13 mouse cellular contexts compared by ENCODE assay signal in genomic region chr12:29547755-29548154, GRCm38 (mm10). TPM values are rescaled to one million over a fixed set of nuclear protein-coding genes. Genes with fewer than 3 reads are reported as not detected.
DNase-seq lines count a peak whose midpoint lies in the region; ATAC-seq lines count a peak whose summit lies in the region.
"Had no signal": no experiment of that assay in that cellular context is flagged by ENCODE, and none has a peak within 500 bp of the region (broad histone marks: within the 10 kb centered on the region; RNA-seq: fewer than 3 reads in every experiment).

No protein-coding gene starts in this region.

- no peak overlapping the region for H3K9ac ChIP-seq in midbrain, embryonic 14.5 days (replicated peaks; ENCODE audit: low read length)
- no peak overlapping the region for H3K9ac ChIP-seq in midbrain, embryonic 11.5 days (ENCODE audit: low read length)
- no peak overlapping the region for H3K9ac ChIP-seq in hindbrain, embryonic 11.5 days (ENCODE audit: low read depth, low read length)
- H3K9ac ChIP-seq in midbrain, embryonic 16.5 days (ENCODE audit: low read depth, low read length) = no peak overlapping the region
- H3K9ac ChIP-seq in intestine, embryonic 16.5 days (ENCODE audit: low read depth, low read length) = no peak overlapping the region

- peak overlapping the region; percentile 47 for H3K27ac ChIP-seq in midbrain, embryonic 14.5 days (replicated peaks; ENCODE audit: low read depth, low read length)
- H3K27ac ChIP-seq in midbrain, embryonic 11.5 days (ENCODE audit: low read depth, low read length) = no peak overlapping the region
- no peak overlapping the region for H3K27ac ChIP-seq in hindbrain, embryonic 11.5 days (ENCODE audit: low read depth, low read length)
- H3K27ac ChIP-seq in midbrain, embryonic 16.5 days (ENCODE audit: low read length) = peak overlapping the region; percentile 4
- H3K27ac ChIP-seq in intestine, embryonic 16.5 days (ENCODE audit: low read length) = no peak overlapping the region
- H3K27ac ChIP-seq: heart, adult 2 months; macrophage had no signal

- no peaks in the 10 kb centered on the region for H3K9me3 ChIP-seq in midbrain, embryonic 14.5 days (ENCODE audit: control insufficient read depth, low read length)
- H3K9me3 ChIP-seq in midbrain, embryonic 11.5 days (ENCODE audit: control insufficient read depth, low read length) = no peaks in the 10 kb centered on the region
- no peaks in the 10 kb centered on the region for H3K9me3 ChIP-seq in hindbrain, embryonic 11.5 days (ENCODE audit: control insufficient read depth, low read length)
- H3K9me3 ChIP-seq in midbrain, embryonic 16.5 days (replicated peaks; ENCODE audit: control insufficient read depth, low read length, poor library complexity, severe bottlenecking) = no peaks in the 10 kb centered on the region
- H3K9me3 ChIP-seq in intestine, embryonic 16.5 days (ENCODE audit: control insufficient read depth, low read length) = no peaks in the 10 kb centered on the region

- peak; percentile 40; the same call in 1 of the 2 replicates for ATAC-seq in midbrain, embryonic 14.5 days (ENCODE audit: low FRiP score, low TSS enrichment)
- ATAC-seq in midbrain, embryonic 11.5 days (ENCODE audit: low FRiP score) = no peak
- ATAC-seq in hindbrain, embryonic 11.5 days (ENCODE audit: low FRiP score) = peak; percentile 35; the same call in 1 of the 2 replicates
- ATAC-seq in midbrain, embryonic 16.5 days = no peak
- no peak for ATAC-seq in intestine, embryonic 16.5 days
- ATAC-seq: inflammation-experienced regulatory T-cells, adult 6 months had no signal

- H3K27me3 ChIP-seq in midbrain, embryonic 14.5 days (ENCODE audit: control insufficient read depth, insufficient read depth, low read length) = no peaks in the 10 kb centered on the region
- no peaks in the 10 kb centered on the region for H3K27me3 ChIP-seq in midbrain, embryonic 11.5 days (ENCODE audit: control insufficient read depth, insufficient read depth, low read length)
- H3K27me3 ChIP-seq in hindbrain, embryonic 11.5 days (ENCODE audit: control insufficient read depth, insufficient read depth, low read length) = no peaks in the 10 kb centered on the region
- H3K27me3 ChIP-seq in midbrain, embryonic 16.5 days (ENCODE audit: control insufficient read depth, insufficient read depth, low read depth, low read length) = no peaks in the 10 kb centered on the region
- H3K27me3 ChIP-seq in intestine, embryonic 16.5 days (replicated peaks; ENCODE audit: control insufficient read depth, insufficient read depth, low read length) = no peaks in the 10 kb centered on the region

- peak; percentile 42 for DNase-seq in midbrain, embryonic 14.5 days
- DNase-seq in midbrain, embryonic 11.5 days (ENCODE audit: low spot score, missing footprints) = no peak
- peak; percentile 93 for DNase-seq in cerebellum, adult 9-10 months
- no peak for DNase-seq in hindbrain, embryonic 11.5 days (ENCODE audit: low spot score)
- DNase-seq in urinary bladder, postnatal 14 days (ENCODE audit: low spot score) = no peak
- DNase-seq: heart, adult 2 months; thymus, adult 18-20 months had no signal

- no peaks in the 10 kb centered on the region; the same call in 1 of the 2 replicates for H3K36me3 ChIP-seq in midbrain, embryonic 14.5 days (ENCODE audit: control insufficient read depth, insufficient read depth, low read length)
- no peaks in the 10 kb centered on the region for H3K36me3 ChIP-seq in midbrain, embryonic 11.5 days (ENCODE audit: control insufficient read depth, insufficient read depth, low read length)
- no peaks in the 10 kb centered on the region for H3K36me3 ChIP-seq in hindbrain, embryonic 11.5 days (ENCODE audit: control insufficient read depth, insufficient read depth, low read length)
- H3K36me3 ChIP-seq in midbrain, embryonic 16.5 days (ENCODE audit: control insufficient read depth, insufficient read depth, low read length) = no peaks in the 10 kb centered on the region
- H3K36me3 ChIP-seq in intestine, embryonic 16.5 days (ENCODE audit: control insufficient read depth, insufficient read depth, low read length) = no peaks in the 10 kb centered on the region

- 53% methylated on average over 6 of the region's 6 CpGs for WGBS in midbrain, embryonic 14.5 days
- WGBS in midbrain, embryonic 11.5 days = 81% methylated on average over 6 of the region's 6 CpGs
- 65% methylated on average over 6 of the region's 6 CpGs for whole genome bisulfite sequencing in hindbrain, embryonic 11.5 days
- 45% methylated on average over 6 of the region's 6 CpGs for WGBS in midbrain, embryonic 16.5 days
- WGBS in intestine, embryonic 16.5 days = 60% methylated on average over 6 of the region's 6 CpGs

- no peak overlapping the region for H3K4me3 ChIP-seq in midbrain, embryonic 14.5 days (replicated peaks; ENCODE audit: low read depth, low read length)
- no peak overlapping the region for H3K4me3 ChIP-seq in midbrain, embryonic 11.5 days (ENCODE audit: low read depth, low read length)
- H3K4me3 ChIP-seq in hindbrain, embryonic 11.5 days (ENCODE audit: low read depth, low read length) = no peak overlapping the region
- no peak overlapping the region for H3K4me3 ChIP-seq in midbrain, embryonic 16.5 days (ENCODE audit: low read depth, low read length)
- no peak overlapping the region for H3K4me3 ChIP-seq in intestine, embryonic 16.5 days (ENCODE audit: low read length)
- H3K4me3 ChIP-seq: erythroblast, embryonic 14.5 days; heart, adult 2 months had no signal

- no peak overlapping the region for H3K4me2 ChIP-seq in midbrain, embryonic 14.5 days (ENCODE audit: low read length)
- H3K4me2 ChIP-seq in midbrain, embryonic 11.5 days = no peak overlapping the region
- no peak overlapping the region for H3K4me2 ChIP-seq in hindbrain, embryonic 11.5 days (replicated peaks; ENCODE audit: low read depth, low read length)
- peak overlapping the region; percentile 7; the same call in 1 of the 2 replicates for H3K4me2 ChIP-seq in midbrain, embryonic 16.5 days (ENCODE audit: low read length)
- H3K4me2 ChIP-seq in intestine, embryonic 16.5 days (ENCODE audit: low read depth, low read length) = no peak overlapping the region
- H3K4me2 ChIP-seq: liver, embryonic 11.5 days had no signal

- H3K4me1 ChIP-seq in midbrain, embryonic 14.5 days (ENCODE audit: control insufficient read depth, insufficient read depth, low read length) = peaks cover 24% of the 10 kb centered on the region
- H3K4me1 ChIP-seq in midbrain, embryonic 11.5 days (ENCODE audit: control insufficient read depth, insufficient read depth, low read length) = no peaks in the 10 kb centered on the region
- H3K4me1 ChIP-seq in hindbrain, embryonic 11.5 days (replicated peaks; ENCODE audit: control insufficient read depth, insufficient read depth, low read length) = no peaks in the 10 kb centered on the region
- peaks cover 46% of the 10 kb centered on the region for H3K4me1 ChIP-seq in midbrain, embryonic 16.5 days (ENCODE audit: control insufficient read depth, insufficient read depth, low read length)
- H3K4me1 ChIP-seq in intestine, embryonic 16.5 days (ENCODE audit: control insufficient read depth, insufficient read depth, low read length) = no peaks in the 10 kb centered on the region

RNA-seq across cellular contexts. Expression of gene Myt1l, which starts 19.6 kb away (rescaled TPM):
- 250 and 257 TPM in 2 replicates for polyA plus RNA-seq in midbrain, embryonic 14.5 days (2014; fragmentation: Nextera tagmentation; extraction: Ambion mirVana)
- polyA plus RNA-seq in midbrain, embryonic 11.5 days (2014; fragmentation: Nextera tagmentation; extraction: Ambion mirVana) = 13.3 and 13.5 TPM in 2 replicates
- 26.7 and 30.9 TPM in 2 replicates for polyA plus RNA-seq in hindbrain, embryonic 11.5 days (2014; fragmentation: Nextera tagmentation; extraction: Ambion mirVana)
- polyA plus RNA-seq in midbrain, embryonic 16.5 days (2015; fragmentation: Nextera tagmentation; extraction: Ambion mirVana) = 274 and 304 TPM in 2 replicates
- polyA plus RNA-seq in intestine, embryonic 16.5 days (2015; fragmentation: Nextera tagmentation; extraction: Ambion mirVana) = 2.0 and 3.3 TPM in 2 replicates
- polyA plus RNA-seq: erythroblast, embryonic 14.5 days; macrophage had no signal

Comparison
In these comparisons a context has a peak if more than half of its experiments do, and no peak if none do; other contexts are left out.
1. ATAC-seq: peak in midbrain, embryonic 14.5 days (single experiment) and hindbrain, embryonic 11.5 days (single experiment); none in midbrain, embryonic 11.5 days (single experiment), midbrain, embryonic 16.5 days (single experiment) and intestine, embryonic 16.5 days (single experiment).
2. DNase-seq: peak in midbrain, embryonic 14.5 days (single experiment) and cerebellum, adult 9-10 months (single experiment); none in midbrain, embryonic 11.5 days (single experiment), hindbrain, embryonic 11.5 days (single experiment) and urinary bladder, postnatal 14 days (single experiment).
3. H3K27ac ChIP-seq: peak in midbrain, embryonic 14.5 days (single experiment) and midbrain, embryonic 16.5 days (single experiment); none in midbrain, embryonic 11.5 days (single experiment), hindbrain, embryonic 11.5 days (single experiment) and intestine, embryonic 16.5 days (single experiment).